Mouse (Mus musculus) frontal cortex, postnatal 25 days (tissue): ENCODE results near the gene Ankef1.
A peak's percentile ranks its signal among the peaks of the same experiment; 100 is the strongest.

ENCODE experiments used
- DNase-seq, 2 experiments: peaks; one replicate each; pipeline ENCODE4 v3.0.0; 2022; ENCODE audit warnings: low spot score in 2 of 2

The Ankef1 gene

GRCm38 (mm10) chr2:136501651-136502050 lies at the start of gene Ankef1:
Ankef1 (plus strand) TSS chr2:136501910.
- no peak for DNase-seq

GRCm38 (mm10) chr2:136456468-136456867 lies 45.2 kb upstream of the Ankef1 start:
- DNase-seq, result no peak

GRCm38 (mm10) chr2:136456875-136457274 lies 44.8 kb upstream of the Ankef1 start:
- DNase-seq, result no peak

- DNase-seq, result no peak
These were observed 24.1 kb upstream of the Ankef1 start for GRCm38 (mm10) chr2:136477656-136478055.

GRCm38 (mm10) chr2:136482269-136482668 lies 19.4 kb upstream of the Ankef1 start:
- DNase-seq, result no peak

GRCm38 (mm10) chr2:136483058-136483457 lies 18.7 kb upstream of the Ankef1 start:
- no peak for DNase-seq

GRCm38 (mm10) chr2:136484955-136485354 lies 16.8 kb upstream of the Ankef1 start:
- DNase-seq, result no peak

GRCm38 (mm10) chr2:136485401-136485800 lies 16.3 kb upstream of the Ankef1 start:
- no peak for DNase-seq

- DNase-seq, result peak in 1 of 2 experiments; percentile 24
These were observed 15.7 kb upstream of the Ankef1 start for GRCm38 (mm10) chr2:136485815-136486619.

GRCm38 (mm10) chr2:136486986-136487385 lies 14.7 kb upstream of the Ankef1 start:
- no peak for DNase-seq

- no peak for DNase-seq
These were observed 9.4 kb downstream of the Ankef1 start for GRCm38 (mm10) chr2:136511073-136511472.

GRCm38 (mm10) chr2:136511756-136512155 lies 10.0 kb downstream of the Ankef1 start:
- no peak for DNase-seq

GRCm38 (mm10) chr2:136512802-136513201 lies 11.1 kb downstream of the Ankef1 start:
- no peak for DNase-seq

GRCm38 (mm10) chr2:136513806-136514205 lies 12.1 kb downstream of the Ankef1 start:
- DNase-seq, result no peak

- no peak for DNase-seq
These were observed 13.8 kb downstream of the Ankef1 start for GRCm38 (mm10) chr2:136515501-136515900.

- DNase-seq, result no peak
These were observed 27.2 kb downstream of the Ankef1 start for GRCm38 (mm10) chr2:136528937-136529336.

- peak; percentile 69 to 77 for DNase-seq
These were observed 30.3 kb downstream of the Ankef1 start for GRCm38 (mm10) chr2:136532033-136532432.

- DNase-seq, result no peak
These were observed 56.3 kb downstream of the Ankef1 start for GRCm38 (mm10) chr2:136558020-136558419.

- no peak for DNase-seq
These were observed 60.6 kb downstream of the Ankef1 start for GRCm38 (mm10) chr2:136562336-136562735.

- no peak for DNase-seq
These were observed 69.1 kb downstream of the Ankef1 start for GRCm38 (mm10) chr2:136570856-136571255.

- no peak for DNase-seq
These were observed 81.1 kb downstream of the Ankef1 start for GRCm38 (mm10) chr2:136582762-136583161.

- DNase-seq, result no peak
These were observed 87.1 kb downstream of the Ankef1 start for GRCm38 (mm10) chr2:136588811-136589210.

- peak; percentile 39 to 50 for DNase-seq
These were observed 94.7 kb downstream of the Ankef1 start for GRCm38 (mm10) chr2:136596451-136596850.

GRCm38 (mm10) chr2:136598743-136599142 lies 97.0 kb downstream of the Ankef1 start:
- DNase-seq, result no peak
